Mouse (Mus musculus) forebrain, embryonic 16.5 days (tissue): ENCODE results near the gene Gnb1. TPM values are rescaled to one million over a fixed set of nuclear protein-coding genes. Genes with fewer than 3 reads are reported as not detected.
A peak's percentile ranks its signal among the peaks of the same experiment; 100 is the strongest.

ENCODE experiments used
- ATAC-seq: fragments of 200-750 bp; cut with Nextera tagmentation; 2 replicates; pipeline ENCODE4 v1.8.0; 2017; ENCODE audit warnings: mild to moderate bottlenecking, moderate library complexity
- H3K27ac ChIP-seq: fragments of 300-500 bp; sonication (generic); 2 replicates; pipeline ENCODE4 v1.5.1; 2014; ENCODE audit warnings: low read length, control low read depth
- H3K27me3 ChIP-seq: fragments of 300-500 bp; sonication (generic); replicated peaks from 2 replicates; pipeline ENCODE4 v1.6.1; 2014; ENCODE audit warnings: low read length; ENCODE audit not compliant: control insufficient read depth, insufficient read depth
- H3K36me3 ChIP-seq: fragments of 300-500 bp; sonication (generic); 2 replicates; pipeline ENCODE4 v1.6.1; 2014; ENCODE audit not compliant: control insufficient read depth, insufficient read depth
- H3K4me1 ChIP-seq: fragments of 300-500 bp; sonication (generic); replicated peaks from 2 replicates; pipeline ENCODE4 v1.6.1; 2014; ENCODE audit warnings: low read length; ENCODE audit not compliant: control insufficient read depth, insufficient read depth
- H3K4me2 ChIP-seq: fragments of 300-500 bp; sonication (generic); 2 replicates; pipeline ENCODE4 v1.6.1; 2014; ENCODE audit warnings: mild to moderate bottlenecking, low read length, control low read depth
- H3K4me3 ChIP-seq: fragments of 300-500 bp; sonication (generic); replicated peaks from 2 replicates; pipeline ENCODE4 v1.5.1; 2014; ENCODE audit warnings: mild to moderate bottlenecking, low read length, control low read depth
- H3K9ac ChIP-seq: fragments of 300-500 bp; sonication (generic); replicated peaks from 2 replicates; pipeline ENCODE4 v1.6.1; 2014; ENCODE audit warnings: low read depth, low read length, control low read depth
- H3K9me3 ChIP-seq: fragments of 300-500 bp; sonication (generic); 2 replicates; pipeline ENCODE4 v1.6.1; 2016; ENCODE audit warnings: low read length; ENCODE audit not compliant: control insufficient read depth
- WGBS: fragments of 180-500 bp; shearing (Covaris S2); extraction: QIAGEN DNeasy Blood & Tissue Kit; methylation state at CpG from one replicate; pipeline ENCODE4 v1.1.7; 2014; 5-methylcytosine and 5-hydroxymethylcytosine counted together
- polyA plus RNA-seq: library from polyadenylated mRNA; unstranded; fragments of >200 nt; fragmentation: Nextera tagmentation; extraction: Ambion mirVana; gene quantifications from 2 replicates; pipeline ENCODE4 v1.2.1, GENCODE M21; 2015

The Gnb1 gene
- polyA plus RNA-seq, 1 experiment from 2014 or later, result 1,158 TPM

- no peaks in the 10 kb centered on the region for H3K9me3 ChIP-seq
- no peak for ATAC-seq
- no peaks in the 10 kb centered on the region for H3K27me3 ChIP-seq
- H3K4me2 ChIP-seq, result no peak overlapping the region
- H3K9ac ChIP-seq, result no peak overlapping the region
- no peak overlapping the region for H3K4me3 ChIP-seq
- 80% methylated on average over 5 of the region's 5 CpGs for WGBS
- H3K27ac ChIP-seq, result no peak overlapping the region
- H3K36me3 ChIP-seq, result no peaks in the 10 kb centered on the region
- H3K4me1 ChIP-seq, result peaks cover 3% of the 10 kb centered on the region; the same call in 1 of the 2 replicates
Measured at GRCm38 (mm10) chr4:155596606-155597005, 105.4 kb downstream of the Gnb1 start.

GRCm38 (mm10) chr4:155598536-155598935 lies 107.4 kb downstream of the Gnb1 start:
- no peak overlapping the region for H3K9ac ChIP-seq
- 30% methylated on average over 14 of the region's 20 CpGs for WGBS
- H3K27me3 ChIP-seq, result no peaks in the 10 kb centered on the region
- H3K36me3 ChIP-seq, result no peaks in the 10 kb centered on the region
- no peak for ATAC-seq
- H3K4me1 ChIP-seq, result peaks cover 14% of the 10 kb centered on the region
- no peaks in the 10 kb centered on the region for H3K9me3 ChIP-seq
- H3K4me2 ChIP-seq, result no peak overlapping the region
- no peak overlapping the region for H3K27ac ChIP-seq
- no peak overlapping the region for H3K4me3 ChIP-seq

- no peaks in the 10 kb centered on the region for H3K27me3 ChIP-seq
- peak overlapping the region; percentile 100 for H3K27ac ChIP-seq
- peaks cover 14% of the 10 kb centered on the region for H3K4me1 ChIP-seq
- peak overlapping the region; percentile 56 for H3K4me2 ChIP-seq
- peak overlapping the region; percentile 99; the same call in 1 of the 2 replicates for H3K9ac ChIP-seq
- H3K36me3 ChIP-seq, result no peaks in the 10 kb centered on the region
- H3K4me3 ChIP-seq, result peak overlapping the region; percentile 97
- no peak for ATAC-seq
- WGBS, result 87% methylated on average over 10 of the region's 11 CpGs
- H3K9me3 ChIP-seq, result no peaks in the 10 kb centered on the region
Measured at GRCm38 (mm10) chr4:155599901-155600825, 109.0 kb downstream of the Gnb1 start.

- under 1% methylated on average over 65 of the region's 65 CpGs for WGBS
Measured at GRCm38 (mm10) chr4:155601091-155601996, 110.2 kb downstream of the Gnb1 start, which contains the start of gene Slc35e2. Slc35e2 (plus strand) TSS chr4:155601416.

GRCm38 (mm10) chr4:155601997-155602456 lies 110.9 kb downstream of the Gnb1 start:
- H3K27ac ChIP-seq, result peak overlapping the region; percentile 100
- WGBS, result under 1% methylated on average over 30 of the region's 31 CpGs
- ATAC-seq, result no peak

More at GRCm38 (mm10) chr4:155601091-155601996, 110.2 kb downstream of the Gnb1 start, which contains the start of gene Slc35e2:
- Histone ChIP-seq H3K9ac (peak within 1 kb of the TSS; percentile 99), H3K4me1 (peaks cover 14% of the 10 kb centered on the region), H3K4me3 (peak within 1 kb of the TSS; percentile 97), H3K4me2 (peak within 1 kb of the TSS; percentile 70), H3K27me3 (no peaks in the 10 kb centered on the region), H3K27ac (peak within 1 kb of the TSS; percentile 100), H3K36me3 (no peaks in the 10 kb centered on the region), H3K9me3 (no peaks in the 10 kb centered on the region)
- ATAC-seq, result peak; percentile 96

GRCm38 (mm10) chr4:155602753-155603152 lies 111.6 kb downstream of the Gnb1 start:
- H3K4me1 ChIP-seq, result peaks cover 14% of the 10 kb centered on the region
- H3K9ac ChIP-seq, result no peak overlapping the region
- no peak for ATAC-seq
- H3K27ac ChIP-seq, result no peak overlapping the region
- H3K4me2 ChIP-seq, result peak overlapping the region; percentile 70
- H3K4me3 ChIP-seq, result peak overlapping the region; percentile 97
- WGBS, result 88% methylated on average over 1 of the region's 1 CpGs
- no peaks in the 10 kb centered on the region for H3K9me3 ChIP-seq
- no peaks in the 10 kb centered on the region for H3K27me3 ChIP-seq
- no peaks in the 10 kb centered on the region for H3K36me3 ChIP-seq

More at GRCm38 (mm10) chr4:155601997-155602456, 110.9 kb downstream of the Gnb1 start:
- no peaks in the 10 kb centered on the region for H3K36me3 ChIP-seq
- peaks cover 14% of the 10 kb centered on the region for H3K4me1 ChIP-seq
- H3K9ac ChIP-seq, result peak overlapping the region; percentile 99
- H3K4me2 ChIP-seq, result peak overlapping the region; percentile 70
- H3K4me3 ChIP-seq, result peak overlapping the region; percentile 97
- H3K9me3 ChIP-seq, result no peaks in the 10 kb centered on the region
- H3K27me3 ChIP-seq, result no peaks in the 10 kb centered on the region

GRCm38 (mm10) chr4:155603801-155604200 lies 112.6 kb downstream of the Gnb1 start:
- no peak overlapping the region for H3K4me2 ChIP-seq
- H3K4me1 ChIP-seq, result peaks cover 14% of the 10 kb centered on the region
- no peaks in the 10 kb centered on the region for H3K36me3 ChIP-seq
- no peak overlapping the region for H3K4me3 ChIP-seq
- H3K9ac ChIP-seq, result no peak overlapping the region
- no peak overlapping the region for H3K27ac ChIP-seq
- 95% methylated on average over 6 of the region's 6 CpGs for WGBS
- no peaks in the 10 kb centered on the region for H3K27me3 ChIP-seq
- no peaks in the 10 kb centered on the region for H3K9me3 ChIP-seq
- ATAC-seq, result no peak

GRCm38 (mm10) chr4:155605132-155605531 lies 114.0 kb downstream of the Gnb1 start:
- H3K9me3 ChIP-seq, result no peaks in the 10 kb centered on the region
- H3K36me3 ChIP-seq, result peaks cover 4% of the 10 kb centered on the region; the same call in 1 of the 2 replicates
- H3K27ac ChIP-seq, result no peak overlapping the region
- no peaks in the 10 kb centered on the region for H3K27me3 ChIP-seq
- peaks cover 13% of the 10 kb centered on the region for H3K4me1 ChIP-seq
- no peak for ATAC-seq
- H3K4me2 ChIP-seq, result no peak overlapping the region
- H3K9ac ChIP-seq, result no peak overlapping the region
- no peak overlapping the region for H3K4me3 ChIP-seq
- 91% methylated on average over 4 of the region's 4 CpGs for WGBS
